Mouse (Mus musculus) hindbrain, postnatal 0 days (tissue): Measurements from ENCODE around the gene Agap1. TPM values are rescaled to one million over a fixed set of nuclear protein-coding genes. Genes with fewer than 3 reads are reported as not detected.

Experiments
- ATAC-seq: fragments of 200-750 bp; cut with Nextera tagmentation; 2 replicates; pipeline ENCODE4 v1.8.0; 2017; ENCODE audit warnings: mild to moderate bottlenecking, moderate TSS enrichment, moderate library complexity
- DNase-seq: peaks from one replicate; pipeline ENCODE4 v3.0.0-alpha.2; 2015; ENCODE audit warnings: low spot score
- H3K27ac ChIP-seq: fragments of 300-500 bp; sonication (generic); 2 replicates; pipeline ENCODE4 v1.5.1; 2014; ENCODE audit warnings: mild to moderate bottlenecking
- H3K27me3 ChIP-seq: fragments of 300-500 bp; sonication (generic); 2 replicates; pipeline ENCODE4 v1.6.1; 2014; ENCODE audit warnings: low read length, mixed read lengths; ENCODE audit not compliant: insufficient read depth
- H3K36me3 ChIP-seq: fragments of 300-500 bp; sonication (generic); 2 replicates; pipeline ENCODE4 v1.6.1; 2014; ENCODE audit warnings: low read length, mixed read lengths; ENCODE audit not compliant: insufficient read depth
- H3K4me1 ChIP-seq: fragments of 300-500 bp; sonication (generic); 2 replicates; pipeline ENCODE4 v1.6.1; 2014; ENCODE audit warnings: antibody characterized with exemption, low read length, mixed read lengths; ENCODE audit not compliant: insufficient read depth
- H3K4me2 ChIP-seq: fragments of 300-500 bp; sonication (generic); 2 replicates; pipeline ENCODE4 v1.6.1; 2014; ENCODE audit warnings: low read depth, mild to moderate bottlenecking, low read length, moderate library complexity, mixed read lengths
- H3K4me3 ChIP-seq: fragments of 300-500 bp; sonication (generic); 2 replicates; pipeline ENCODE4 v1.5.1; 2014; ENCODE audit warnings: low read length
- H3K9ac ChIP-seq: fragments of 300-500 bp; sonication (generic); replicated peaks from 2 replicates; pipeline ENCODE4 v1.6.1; 2014; ENCODE audit warnings: mild to moderate bottlenecking, low read length, moderate library complexity, mixed read lengths
- H3K9me3 ChIP-seq: fragments of 300-500 bp; sonication (generic); 2 replicates; pipeline ENCODE4 v1.6.1; 2016; ENCODE audit warnings: low read length, mixed read lengths
- CTCF ChIP-seq: IDR thresholded peaks from 2 replicates; pipeline ENCODE4 v1.5.1; 2016; ENCODE audit warnings: antibody characterized with exemption, control low read depth, low read depth
- WGBS: fragments of 180-500 bp; shearing (Covaris S2); extraction: QIAGEN DNeasy Blood & Tissue Kit; methylation state at CpG from one replicate; pipeline ENCODE4 v1.1.7; 2014; 5-methylcytosine and 5-hydroxymethylcytosine counted together
- polyA plus RNA-seq: library from polyadenylated mRNA; unstranded; fragments of >200 nt; fragmentation: Nextera tagmentation; extraction: Ambion mirVana; gene quantifications from 2 replicates; pipeline ENCODE4 v1.2.1, GENCODE M21; 2015
- total RNA-seq: library from RNA; depleted of rRNA; stranded (reverse); fragments of >200 nt; gene quantifications from 2 replicates; pipeline ENCODE4 v1.2.3, GENCODE M21; 2014

Agap1 gene
- total and polyA plus RNA-seq, 2 experiments from 2014 or later = 40.0 to 122 TPM

- Histone ChIP-seq H3K36me3 (no peaks in the 10 kb centered on the region), H3K4me1 (peaks cover 8% of the 10 kb centered on the region), H3K9ac (no peak overlapping the region), H3K4me3 (no peak overlapping the region), H3K27me3 (no peaks in the 10 kb centered on the region), H3K27ac (no peak overlapping the region), H3K9me3 (no peaks in the 10 kb centered on the region), H3K4me2 (no peak overlapping the region)
- DNase-seq = no peak
- ATAC-seq = no peak
- no peak for TF ChIP-seq CTCF
- 56% methylated on average over 5 of the region's 5 CpGs for WGBS
These were observed 28.2 kb downstream of the Agap1 start for GRCm38 (mm10) chr1:89482812-89483211.

GRCm38 (mm10) chr1:89486891-89487290 lies 32.3 kb downstream of the Agap1 start:
- no peak for DNase-seq
- WGBS = 92% methylated on average over 6 of the region's 6 CpGs
- no peaks in the 10 kb centered on the region for H3K9me3 ChIP-seq
- no peaks in the 10 kb centered on the region for H3K36me3 ChIP-seq
- no peak overlapping the region for H3K9ac ChIP-seq
- H3K27me3 ChIP-seq = no peaks in the 10 kb centered on the region
- TF ChIP-seq CTCF = no peak
- no peak overlapping the region for H3K4me2 ChIP-seq
- H3K4me3 ChIP-seq = no peak overlapping the region
- ATAC-seq = no peak
- H3K4me1 ChIP-seq = peaks cover 12% of the 10 kb centered on the region; the same call in 1 of the 2 replicates
- H3K27ac ChIP-seq = no peak overlapping the region

GRCm38 (mm10) chr1:89489111-89489971 lies 34.7 kb downstream of the Agap1 start:
- H3K9me3 ChIP-seq = no peaks in the 10 kb centered on the region
- no peaks in the 10 kb centered on the region for H3K27me3 ChIP-seq
- no peak overlapping the region for H3K9ac ChIP-seq
- TF ChIP-seq CTCF = no peak
- H3K4me1 ChIP-seq = peaks cover 12% of the 10 kb centered on the region; the same call in 1 of the 2 replicates
- WGBS = 49% methylated on average over 17 of the region's 17 CpGs
- H3K4me3 ChIP-seq = no peak overlapping the region
- no peaks in the 10 kb centered on the region for H3K36me3 ChIP-seq
- H3K27ac ChIP-seq = no peak overlapping the region
- ATAC-seq (0 out of 2 replicates have a peak, but pooled peaks have one; percentile 30), DNase-seq (peak; percentile 60)
- H3K4me2 ChIP-seq = no peak overlapping the region

- no peak for TF ChIP-seq CTCF
- WGBS = 91% methylated on average over 5 of the region's 5 CpGs
- Histone ChIP-seq H3K9ac (no peak overlapping the region), H3K27me3 (no peaks in the 10 kb centered on the region), H3K4me2 (no peak overlapping the region), H3K27ac (no peak overlapping the region), H3K9me3 (no peaks in the 10 kb centered on the region), H3K4me3 (no peak overlapping the region), H3K36me3 (no peaks in the 10 kb centered on the region), H3K4me1 (peaks cover 18% of the 10 kb centered on the region)
- DNase-seq (no peak), ATAC-seq (no peak)
These were observed 38.6 kb downstream of the Agap1 start for GRCm38 (mm10) chr1:89493177-89493576.

- H3K27ac ChIP-seq = no peak overlapping the region
- no peaks in the 10 kb centered on the region for H3K27me3 ChIP-seq
- peaks cover 17% of the 10 kb centered on the region for H3K4me1 ChIP-seq
- DNase-seq (no peak), ATAC-seq (no peak)
- WGBS = 57% methylated on average over 1 of the region's 1 CpGs
- no peak overlapping the region for H3K4me2 ChIP-seq
- no peaks in the 10 kb centered on the region for H3K36me3 ChIP-seq
- no peak overlapping the region for H3K9ac ChIP-seq
- TF ChIP-seq CTCF = no peak
- H3K9me3 ChIP-seq = no peaks in the 10 kb centered on the region
- H3K4me3 ChIP-seq = no peak overlapping the region
These were observed 40.2 kb downstream of the Agap1 start for GRCm38 (mm10) chr1:89494816-89495215.

- 62% methylated on average over 7 of the region's 7 CpGs for WGBS
These were observed 41.6 kb downstream of the Agap1 start for GRCm38 (mm10) chr1:89496204-89496603.

GRCm38 (mm10) chr1:89500925-89501324 lies 46.3 kb downstream of the Agap1 start:
- H3K36me3 ChIP-seq = no peaks in the 10 kb centered on the region
- peaks cover 16% of the 10 kb centered on the region for H3K4me1 ChIP-seq
- H3K9ac ChIP-seq = no peak overlapping the region
- no peak overlapping the region for H3K4me3 ChIP-seq
- H3K27me3 ChIP-seq = no peaks in the 10 kb centered on the region
- no peak overlapping the region for H3K27ac ChIP-seq
- DNase-seq = no peak
- ATAC-seq = no peak
- H3K9me3 ChIP-seq = no peaks in the 10 kb centered on the region
- no peak for TF ChIP-seq CTCF
- 62% methylated on average over 2 of the region's 2 CpGs for WGBS
- H3K4me2 ChIP-seq = no peak overlapping the region

More at GRCm38 (mm10) chr1:89496204-89496603, 41.6 kb downstream of the Agap1 start:
- Histone ChIP-seq H3K4me1 (peaks cover 16% of the 10 kb centered on the region), H3K9me3 (no peaks in the 10 kb centered on the region), H3K4me3 (no peak overlapping the region), H3K27me3 (no peaks in the 10 kb centered on the region), H3K9ac (no peak overlapping the region), H3K36me3 (no peaks in the 10 kb centered on the region), H3K4me2 (no peak overlapping the region), H3K27ac (no peak overlapping the region)
- no peak for ATAC-seq
- no peak for DNase-seq
- no peak for TF ChIP-seq CTCF
